Mouse (Mus musculus) small intestine, adult 2 months (tissue): ENCODE measurements at regions not wholly inside any gene's neighbourhood (a gene's known extent, or its start where the extent isn't known, plus 50 kb on each side); places are given as distances from the start of the nearest gene placed in this dataset.

Source experiments
- CTCF ChIP-seq: fragments of 200-500 bp; IDR thresholded peaks from 2 replicates; pipeline ENCODE4 v1.5.1; 2012; ENCODE audit warnings: low read depth, mild to moderate bottlenecking, control low read depth, inconsistent platforms, low read length, moderate library complexity, mixed read lengths; ENCODE audit not compliant: insufficient replicate concordance, insufficient read length; ENCODE audit errors: extremely low read depth
- POLR2A ChIP-seq: fragments of 200-500 bp; IDR thresholded peaks from 2 replicates; pipeline ENCODE4 v1.6.1; 2012; ENCODE audit warnings: low read depth, mild to moderate bottlenecking, control low read depth, inconsistent platforms, low read length, moderate library complexity

DNA sequence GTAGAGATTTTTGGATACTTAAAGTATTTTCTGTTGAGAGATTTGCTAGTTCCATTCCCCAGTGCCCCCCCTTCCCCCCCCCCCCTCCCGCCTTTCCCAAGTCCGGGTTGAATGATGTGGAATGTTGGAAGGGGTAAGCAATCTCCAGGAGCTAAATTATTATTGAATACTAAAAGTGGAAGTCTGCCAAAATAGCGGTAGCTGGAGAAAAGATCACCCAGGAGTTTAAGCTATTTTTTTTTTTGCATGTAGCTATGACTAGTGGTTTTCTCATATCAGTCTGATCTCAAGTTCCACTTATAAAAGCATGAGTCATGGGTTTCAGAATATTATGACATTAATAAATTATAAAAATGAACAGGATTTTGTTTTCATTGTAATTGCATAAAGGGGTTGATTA is 365.6 kb downstream of the Cntnap4 start:
- TF ChIP-seq POLR2A: no peak
- TF ChIP-seq CTCF: no peak
